Mouse (Mus musculus): ENCODE data around the gene Hes1. TPM values are rescaled to one million over a fixed set of nuclear protein-coding genes. Genes with fewer than 3 reads are reported as not detected.

Hes1 gene
- polyA plus RNA-seq, 1 experiment: not detected

GRCm38 (mm10) chr16:30060412-30060811, 3.8 kb upstream of the Hes1 start:
- H3K4me3 ChIP-seq (ENCODE audit: insufficient read depth, low read length): no peak overlapping the region
- peaks cover 9% of the 10 kb centered on the region for H3K4me1 ChIP-seq (ENCODE audit: control insufficient read depth, insufficient read depth, low read length)
- TF ChIP-seq CTCF (IDR thresholded peaks at IDR 0.05; ENCODE audit: low read depth, low read length) (no peak), POLR2A (IDR thresholded peaks at IDR 0.05; ENCODE audit: borderline replicate concordance, low read depth, low read length) (no peak)
- no peak overlapping the region for H3K27ac ChIP-seq (ENCODE audit: insufficient read depth, low read depth, low read length)

- H3K27ac ChIP-seq (ENCODE audit: insufficient read depth, low read depth, low read length): no peak overlapping the region
- no peak overlapping the region for H3K4me3 ChIP-seq (ENCODE audit: insufficient read depth, low read length)
- TF ChIP-seq CTCF (IDR thresholded peaks at IDR 0.05; ENCODE audit: low read depth, low read length) (no peak), POLR2A (IDR thresholded peaks at IDR 0.05; ENCODE audit: borderline replicate concordance, low read depth, low read length) (no peak)
- peaks cover 13% of the 10 kb centered on the region for H3K4me1 ChIP-seq (ENCODE audit: control insufficient read depth, insufficient read depth, low read length)
Measured at GRCm38 (mm10) chr16:30062242-30063030, 1.7 kb upstream of the Hes1 start.

GRCm38 (mm10) chr16:30063121-30063881, 883 bp upstream of the Hes1 start:
- H3K4me1 ChIP-seq (ENCODE audit: control insufficient read depth, insufficient read depth, low read length): peaks cover 13% of the 10 kb centered on the region
- H3K27ac ChIP-seq (ENCODE audit: insufficient read depth, low read depth, low read length): no peak overlapping the region
- TF ChIP-seq CTCF (IDR thresholded peaks at IDR 0.05; ENCODE audit: low read depth, low read length): no peak
- no peak for TF ChIP-seq POLR2A (IDR thresholded peaks at IDR 0.05; ENCODE audit: borderline replicate concordance, low read depth, low read length)
- peak overlapping the region; percentile 58 for H3K4me3 ChIP-seq (ENCODE audit: insufficient read depth, low read length)

DNA sequence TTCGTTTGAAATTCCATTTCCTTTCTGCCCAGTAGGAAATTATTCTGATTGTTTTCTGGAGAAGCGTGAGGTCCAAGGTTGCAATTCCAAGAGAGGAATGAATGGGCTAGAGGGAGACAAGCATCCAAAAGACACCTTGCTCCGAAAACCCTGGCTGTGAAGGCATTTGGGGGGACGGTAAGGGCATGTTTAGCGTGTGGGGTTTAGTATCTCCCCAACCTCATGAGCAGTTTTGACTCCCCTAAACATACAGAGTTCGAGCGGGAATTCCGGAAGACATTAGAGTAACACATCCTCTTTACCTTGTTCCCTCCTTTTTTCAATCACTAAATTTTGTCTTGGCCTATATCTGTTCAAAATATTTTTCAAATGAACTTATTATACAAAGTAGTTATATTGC, 429 bp downstream of the Hes1 start:
- peaks cover 7% of the 10 kb centered on the region for H3K4me1 ChIP-seq (ENCODE audit: control insufficient read depth, insufficient read depth, low read length)
- no peak for TF ChIP-seq POLR2A (IDR thresholded peaks at IDR 0.05; ENCODE audit: borderline replicate concordance, low read depth, low read length)
- no peak for TF ChIP-seq CTCF (IDR thresholded peaks at IDR 0.05; ENCODE audit: low read depth, low read length)
- 0 out of 2 replicates have a peak overlapping the region, but pooled peaks have one; percentile 58 for H3K4me3 ChIP-seq (ENCODE audit: insufficient read depth, low read length)
- H3K27ac ChIP-seq (ENCODE audit: insufficient read depth, low read depth, low read length): no peak overlapping the region

DNA sequence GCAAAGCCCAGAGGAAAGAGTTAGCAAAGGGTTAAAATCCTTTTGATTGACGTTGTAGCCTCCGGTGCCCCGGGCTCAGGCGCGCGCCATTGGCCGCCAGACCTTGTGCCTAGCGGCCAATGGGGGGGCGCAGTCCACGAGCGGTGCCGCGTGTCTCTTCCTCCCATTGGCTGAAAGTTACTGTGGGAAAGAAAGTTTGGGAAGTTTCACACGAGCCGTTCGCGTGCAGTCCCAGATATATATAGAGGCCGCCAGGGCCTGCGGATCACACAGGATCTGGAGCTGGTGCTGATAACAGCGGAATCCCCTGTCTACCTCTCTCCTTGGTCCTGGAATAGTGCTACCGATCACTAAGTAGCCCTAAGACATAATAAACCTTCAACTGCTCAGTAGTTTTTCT, 893 bp downstream of the Hes1 start:
- no peak for TF ChIP-seq CTCF (IDR thresholded peaks at IDR 0.05; ENCODE audit: low read depth, low read length)
- no peak for TF ChIP-seq POLR2A (IDR thresholded peaks at IDR 0.05; ENCODE audit: borderline replicate concordance, low read depth, low read length)
- H3K4me1 ChIP-seq (ENCODE audit: control insufficient read depth, insufficient read depth, low read length): peaks cover 4% of the 10 kb centered on the region; the same call in 1 of the 2 replicates
- H3K4me3 ChIP-seq (ENCODE audit: insufficient read depth, low read length): no peak overlapping the region
- no peak overlapping the region for H3K27ac ChIP-seq (ENCODE audit: insufficient read depth, low read depth, low read length)

DNA sequence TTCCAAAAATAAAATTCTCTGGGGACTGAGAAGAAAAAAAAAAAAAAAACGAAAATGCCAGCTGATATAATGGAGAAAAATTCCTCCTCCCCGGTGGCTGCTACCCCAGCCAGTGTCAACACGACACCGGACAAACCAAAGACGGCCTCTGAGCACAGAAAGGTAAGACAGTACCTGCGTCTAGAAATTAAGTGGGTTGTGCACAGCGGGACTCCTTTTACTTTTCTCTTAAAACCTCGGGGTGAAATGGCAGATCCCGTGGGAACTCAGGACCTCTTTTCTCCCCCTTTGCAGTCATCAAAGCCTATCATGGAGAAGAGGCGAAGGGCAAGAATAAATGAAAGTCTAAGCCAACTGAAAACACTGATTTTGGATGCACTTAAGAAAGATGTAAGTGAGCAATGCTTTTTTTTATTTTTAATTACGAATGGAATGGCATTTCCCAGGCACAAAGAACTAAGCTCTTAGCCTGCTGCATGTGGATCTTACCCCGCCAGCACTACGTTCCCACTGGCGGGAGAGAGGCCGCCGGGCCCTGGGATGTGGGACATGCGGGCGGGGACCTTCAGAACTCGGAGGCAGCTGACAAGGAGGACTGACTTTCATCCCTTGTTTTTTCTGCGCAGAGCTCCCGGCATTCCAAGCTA, 1.5 kb downstream of the Hes1 start:
- Histone ChIP-seq H3K4me3 (ENCODE audit: insufficient read depth, low read length) (0 out of 2 replicates have a peak overlapping the region, but pooled peaks have one; percentile 54), H3K4me1 (ENCODE audit: control insufficient read depth, insufficient read depth, low read length) (peaks cover 4% of the 10 kb centered on the region; the same call in 1 of the 2 replicates), H3K27ac (ENCODE audit: insufficient read depth, low read depth, low read length) (no peak overlapping the region)
- TF ChIP-seq POLR2A (IDR thresholded peaks at IDR 0.05; ENCODE audit: borderline replicate concordance, low read depth, low read length): no peak
- TF ChIP-seq CTCF (IDR thresholded peaks at IDR 0.05; ENCODE audit: low read depth, low read length): no peak

- H3K27ac ChIP-seq (ENCODE audit: insufficient read depth, low read depth, low read length): no peak overlapping the region
- TF ChIP-seq CTCF (IDR thresholded peaks at IDR 0.05; ENCODE audit: low read depth, low read length) (no peak), POLR2A (IDR thresholded peaks at IDR 0.05; ENCODE audit: borderline replicate concordance, low read depth, low read length) (no peak)
- H3K4me3 ChIP-seq (ENCODE audit: insufficient read depth, low read length): peak overlapping the region; percentile 54
- H3K4me1 ChIP-seq (ENCODE audit: control insufficient read depth, insufficient read depth, low read length): peaks cover 4% of the 10 kb centered on the region; the same call in 1 of the 2 replicates
Measured at GRCm38 (mm10) chr16:30066184-30066851, 2.1 kb downstream of the Hes1 start.

GRCm38 (mm10) chr16:30066852-30067301, 2.7 kb downstream of the Hes1 start:
- Histone ChIP-seq H3K27ac (ENCODE audit: insufficient read depth, low read depth, low read length) (no peak overlapping the region), H3K4me1 (ENCODE audit: control insufficient read depth, insufficient read depth, low read length) (peaks cover 4% of the 10 kb centered on the region; the same call in 1 of the 2 replicates)

More at GRCm38 (mm10) chr16:30066852-30067301, 2.7 kb downstream of the Hes1 start:
- TF ChIP-seq CTCF (IDR thresholded peaks at IDR 0.05; ENCODE audit: low read depth, low read length): no peak
- TF ChIP-seq POLR2A (IDR thresholded peaks at IDR 0.05; ENCODE audit: borderline replicate concordance, low read depth, low read length): no peak
- peak overlapping the region; percentile 54 for H3K4me3 ChIP-seq (ENCODE audit: insufficient read depth, low read length)

All from bone marrow macrophage, adult 2 months (primary cell).